In genomic region chr19:6304787-6305516, GRCm38 (mm10) we compare ENCODE assay signal across 8 mouse cellular contexts. TPM values are rescaled to one million over a fixed set of nuclear protein-coding genes. Genes with fewer than 3 reads are reported as not detected.
DNase-seq lines count a peak whose midpoint lies in the region; ATAC-seq and TF ChIP-seq lines count a peak whose summit lies in the region.

No protein-coding gene starts in this region.

- no peaks in the 10 kb centered on the region for H3K9me3 ChIP-seq in hindbrain, embryonic 14.5 days (ENCODE audit: control insufficient read depth, low read length)

- no peak overlapping the region for H3K4me2 ChIP-seq in hindbrain, embryonic 14.5 days (replicated peaks)

- no peak overlapping the region for H3K9ac ChIP-seq in hindbrain, embryonic 14.5 days

- 11% methylated on average over 5 of the region's 5 CpGs for WGBS in cerebellum, adult 2 months
- WGBS in hindbrain, embryonic 14.5 days, result 31% methylated on average over 5 of the region's 5 CpGs

- peak; percentile 97 for TF ChIP-seq CTCF in cerebellum, adult 2 months (IDR thresholded peaks at IDR 0.05; ENCODE audit: borderline replicate concordance, insufficient read depth, low read depth, low read length)

- TF ChIP-seq POLR2A in cerebellum, adult 2 months (IDR thresholded peaks at IDR 0.05; ENCODE audit: borderline replicate concordance, insufficient read depth, low read length), result no peak

- peaks cover 56% of the 10 kb centered on the region for H3K4me1 ChIP-seq in cerebellum, adult 2 months (ENCODE audit: control insufficient read depth, insufficient read depth, low read length)
- H3K4me1 ChIP-seq in hindbrain, embryonic 14.5 days (replicated peaks; ENCODE audit: control insufficient read depth, insufficient read depth, low read length), result 0 out of 2 replicates have a peak, but pooled peaks cover 5% of the 10 kb centered on the region

- DNase-seq in T-cell, adult 2 months (ENCODE audit: low spot score), result peak; percentile 85
- DNase-seq in cerebellum, adult 2 months, result peak; percentile 89 to 95
- DNase-seq in forelimb bud, embryonic 11.5 days (ENCODE audit: low read depth, low spot score), result peak; percentile 88
- peak; percentile 76 for DNase-seq in hindbrain, embryonic 14.5 days (ENCODE audit: low spot score)
- DNase-seq in layer of hippocampus, postnatal 25 days (ENCODE audit: extremely low spot score in 1 of 2, low spot score in 1 of 2), result peak; percentile 74 to 91
- DNase-seq in lung, postnatal 14 days, result peak; percentile 96
- peak; percentile 73 for DNase-seq in right cerebral cortex, postnatal 25 days
- DNase-seq in urinary bladder, postnatal 25 days (ENCODE audit: low spot score), result peak; percentile 90

- ATAC-seq in hindbrain, embryonic 14.5 days (ENCODE audit: low FRiP score), result no peak

- H3K4me3 ChIP-seq in cerebellum, adult 2 months (replicated peaks; ENCODE audit: insufficient read depth, low read depth, low read length), result no peak overlapping the region
- H3K4me3 ChIP-seq in hindbrain, embryonic 14.5 days (replicated peaks; ENCODE audit: low read length), result no peak overlapping the region

- H3K27ac ChIP-seq in cerebellum, adult 2 months (ENCODE audit: insufficient read depth, low read length), result peak overlapping the region; percentile 41
- no peak overlapping the region for H3K27ac ChIP-seq in hindbrain, embryonic 14.5 days

- H3K36me3 ChIP-seq in hindbrain, embryonic 14.5 days (replicated peaks; ENCODE audit: control insufficient read depth, insufficient read depth), result peaks cover 3% of the 10 kb centered on the region

- no peaks in the 10 kb centered on the region for H3K27me3 ChIP-seq in cerebellum, adult 2 months (ENCODE audit: control insufficient read depth, insufficient read depth, low read length)
- no peaks in the 10 kb centered on the region for H3K27me3 ChIP-seq in hindbrain, embryonic 14.5 days (ENCODE audit: control insufficient read depth, insufficient read depth, low read length)

RNA-seq across cellular contexts. Expression of gene Cdc42bpg, which starts 1.3 kb away (rescaled TPM):
- 33.1 and 36.5 TPM in 2 replicates for polyA plus RNA-seq in cerebellum, adult 2 months (2012; rRNA removed)
- polyA plus RNA-seq in hindbrain, embryonic 14.5 days (2014; fragmentation: Nextera tagmentation; extraction: Ambion mirVana), result 0.56 and 0.63 TPM in 2 replicates
- total RNA-seq in layer of hippocampus, postnatal 25 days (2021), result 1 to 10 TPM; 3.9 to 4.6 TPM

RNA-seq across cellular contexts. Expression of gene Ehd1, which starts 28.4 kb away (rescaled TPM):
- 168 and 220 TPM in 2 replicates for polyA plus RNA-seq in cerebellum, adult 2 months (2012; rRNA removed)
- 80.0 and 84.9 TPM in 2 replicates for polyA plus RNA-seq in hindbrain, embryonic 14.5 days (2014; fragmentation: Nextera tagmentation; extraction: Ambion mirVana)
- 10 to 100 TPM; 84.9 to 88.6 TPM for total RNA-seq in layer of hippocampus, postnatal 25 days (2021)

RNA-seq across cellular contexts. Expression of gene Men1, which starts 29.8 kb away (rescaled TPM):
- 84.1 and 85.5 TPM in 2 replicates for polyA plus RNA-seq in cerebellum, adult 2 months (2012; rRNA removed)
- 46.7 and 51.5 TPM in 2 replicates for polyA plus RNA-seq in hindbrain, embryonic 14.5 days (2014; fragmentation: Nextera tagmentation; extraction: Ambion mirVana)
- 10 to 100 TPM; 63.3 to 64.8 TPM for total RNA-seq in layer of hippocampus, postnatal 25 days (2021)

RNA-seq across cellular contexts. Expression of gene Map4k2, which starts 36.0 kb away (rescaled TPM):
- 317 and 326 TPM in 2 replicates for polyA plus RNA-seq in cerebellum, adult 2 months (2012; rRNA removed)
- 12.4 and 15.4 TPM in 2 replicates for polyA plus RNA-seq in hindbrain, embryonic 14.5 days (2014; fragmentation: Nextera tagmentation; extraction: Ambion mirVana)
- 10 to 100 TPM; 66.3 to 78.4 TPM for total RNA-seq in layer of hippocampus, postnatal 25 days (2021)

RNA-seq across cellular contexts. Expression of gene Sf1, which starts 58.5 kb away (rescaled TPM):
- polyA plus RNA-seq in cerebellum, adult 2 months (2012; rRNA removed), result 175 and 196 TPM in 2 replicates
- 103 and 112 TPM in 2 replicates for polyA plus RNA-seq in hindbrain, embryonic 14.5 days (2014; fragmentation: Nextera tagmentation; extraction: Ambion mirVana)
- 100 to 1,000 TPM; 180 to 215 TPM for total RNA-seq in layer of hippocampus, postnatal 25 days (2021)

Comparison
In these comparisons a context has a peak if more than half of its experiments do, and no peak if none do; other contexts are left out.
1. RNA of gene Cdc42bpg, which starts 1.3 kb away (polyA plus RNA-seq): 33.1 to 36.5 TPM in cerebellum, adult 2 months; 0.56 to 0.63 TPM in hindbrain, embryonic 14.5 days; every median in the first group is over 10 times any median in the second.
2. Peak in every context shown above with its lines, with median percentiles within 50 percentile points of each other: DNase-seq.